Mouse (Mus musculus) lung, postnatal 0 days (tissue): ENCODE measurements around the gene Hemk1. TPM values are rescaled to one million over a fixed set of nuclear protein-coding genes. Genes with fewer than 3 reads are reported as not detected.

Experiments
- ATAC-seq: fragments of 200-750 bp; cut with Nextera tagmentation; 2 replicates; pipeline ENCODE4 v1.8.0; 2017; ENCODE audit warnings: moderate library complexity
- DNase-seq: peaks from one replicate; pipeline ENCODE4 v3.0.0-alpha.2; 2016; ENCODE audit warnings: low spot score
- H3K27ac ChIP-seq: fragments of 300-500 bp; sonication (generic); 2 replicates; pipeline ENCODE4 v1.5.1; 2014; ENCODE audit warnings: antibody characterized with exemption, mild to moderate bottlenecking, low read length, mixed read lengths
- H3K27me3 ChIP-seq: fragments of 300-500 bp; sonication (generic); replicated peaks from 2 replicates; pipeline ENCODE4 v1.6.1; 2014; ENCODE audit warnings: low read length, mixed read lengths; ENCODE audit not compliant: insufficient read depth
- H3K36me3 ChIP-seq: fragments of 300-500 bp; sonication (generic); 2 replicates; pipeline ENCODE4 v1.6.1; 2014; ENCODE audit warnings: low read length, mixed read lengths; ENCODE audit not compliant: insufficient read depth
- H3K4me1 ChIP-seq: fragments of 300-500 bp; sonication (generic); 2 replicates; pipeline ENCODE4 v1.6.1; 2014; ENCODE audit warnings: antibody characterized with exemption, low read depth, low read length, mixed read lengths; ENCODE audit not compliant: insufficient read depth
- H3K4me2 ChIP-seq: fragments of 300-500 bp; sonication (generic); replicated peaks from 2 replicates; pipeline ENCODE4 v1.6.1; 2014; ENCODE audit warnings: low read depth, mild to moderate bottlenecking, low read length, moderate library complexity, mixed read lengths
- H3K4me3 ChIP-seq: fragments of 300-500 bp; sonication (generic); 2 replicates; pipeline ENCODE4 v1.5.1; 2014; ENCODE audit warnings: low read depth, low read length
- H3K9ac ChIP-seq: fragments of 300-500 bp; sonication (generic); replicated peaks from 2 replicates; pipeline ENCODE4 v1.6.1; 2014; ENCODE audit warnings: low read depth, mild to moderate bottlenecking
- H3K9me3 ChIP-seq: fragments of 300-500 bp; sonication (generic); 2 replicates; pipeline ENCODE4 v1.6.1; 2016; ENCODE audit warnings: low read length, mixed read lengths
- CTCF ChIP-seq: IDR thresholded peaks from 2 replicates; pipeline ENCODE4 v1.5.1; 2016; ENCODE audit warnings: antibody characterized with exemption, mild to moderate bottlenecking
- EP300 ChIP-seq: IDR thresholded peaks from 2 replicates; pipeline ENCODE4 v1.6.1; 2016; ENCODE audit warnings: antibody characterized with exemption, mild to moderate bottlenecking, control low read depth
- WGBS: fragments of 180-500 bp; shearing (Covaris S2); extraction: QIAGEN DNeasy Blood & Tissue Kit; methylation state at CpG from one replicate; pipeline ENCODE4 v1.1.7; 2014; 5-methylcytosine and 5-hydroxymethylcytosine counted together
- polyA plus RNA-seq: library from polyadenylated mRNA; unstranded; fragments of >200 nt; fragmentation: Nextera tagmentation; extraction: Ambion mirVana; gene quantifications from 2 replicates; pipeline ENCODE4 v1.2.1, GENCODE M21; 2015

Gene Hemk1
- polyA plus RNA-seq, 1 experiment from 2014 or later, result 5.9 TPM

DNA sequence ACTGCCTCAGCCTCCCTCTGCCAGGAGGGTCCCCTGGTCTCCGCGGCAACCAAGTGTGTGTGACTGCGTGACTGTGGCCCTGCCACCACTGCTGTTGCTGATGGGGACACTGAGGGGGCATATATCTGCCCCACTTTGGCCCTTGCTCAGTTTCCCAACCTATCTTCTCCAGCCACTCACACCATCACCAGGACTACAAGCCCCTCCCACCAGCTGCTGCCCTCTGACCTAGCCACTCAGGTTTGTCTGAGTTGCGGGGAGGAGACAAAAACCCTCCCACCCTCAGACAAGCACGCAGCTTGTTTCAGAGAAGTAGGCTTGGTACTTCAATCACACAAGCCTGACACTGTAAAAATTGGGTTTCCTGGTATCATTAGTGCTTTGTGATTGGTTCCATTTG, 37.3 kb upstream of the Hemk1 start:
- no peak for TF ChIP-seq EP300
- no peak for TF ChIP-seq CTCF
- peaks cover 26% of the 10 kb centered on the region for H3K27me3 ChIP-seq
- DNase-seq (no peak), ATAC-seq (no peak)
- no peak overlapping the region for H3K4me2 ChIP-seq
- H3K36me3 ChIP-seq, result no peaks in the 10 kb centered on the region
- H3K27ac ChIP-seq, result no peak overlapping the region
- no peaks in the 10 kb centered on the region for H3K9me3 ChIP-seq
- H3K4me3 ChIP-seq, result no peak overlapping the region
- H3K4me1 ChIP-seq, result no peaks in the 10 kb centered on the region
- WGBS, result 19% methylated on average over 5 of the region's 5 CpGs
- no peak overlapping the region for H3K9ac ChIP-seq

DNA sequence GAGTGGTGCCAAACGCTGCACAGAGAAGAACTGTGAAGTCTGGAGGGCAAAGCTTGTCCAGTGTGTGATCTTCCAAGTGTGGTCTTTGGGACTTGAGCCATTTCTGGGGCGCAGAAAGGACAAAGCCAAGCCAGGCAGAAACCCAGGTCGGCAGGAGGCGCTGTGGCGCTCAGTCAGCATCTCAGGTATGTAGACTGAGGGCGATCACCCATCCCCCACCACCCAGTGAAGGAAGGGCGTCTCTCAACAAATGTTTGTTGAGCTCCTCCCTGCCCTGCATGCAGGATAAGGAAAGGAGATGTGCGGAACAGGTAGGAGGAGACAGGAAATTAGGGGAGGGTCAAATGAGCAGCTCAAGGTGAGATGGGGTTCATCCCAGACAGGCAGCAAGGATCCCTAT, 36.5 kb upstream of the Hemk1 start:
- ATAC-seq (no peak), DNase-seq (no peak)
- H3K27ac ChIP-seq, result no peak overlapping the region
- peak; percentile 55 for TF ChIP-seq CTCF
- no peak for TF ChIP-seq EP300
- 6% methylated on average over 8 of the region's 8 CpGs for WGBS
- H3K4me1 ChIP-seq, result no peaks in the 10 kb centered on the region
- no peak overlapping the region for H3K4me2 ChIP-seq
- no peaks in the 10 kb centered on the region for H3K36me3 ChIP-seq
- H3K27me3 ChIP-seq, result peaks cover 26% of the 10 kb centered on the region
- H3K9ac ChIP-seq, result no peak overlapping the region
- H3K4me3 ChIP-seq, result no peak overlapping the region
- no peaks in the 10 kb centered on the region for H3K9me3 ChIP-seq

DNA sequence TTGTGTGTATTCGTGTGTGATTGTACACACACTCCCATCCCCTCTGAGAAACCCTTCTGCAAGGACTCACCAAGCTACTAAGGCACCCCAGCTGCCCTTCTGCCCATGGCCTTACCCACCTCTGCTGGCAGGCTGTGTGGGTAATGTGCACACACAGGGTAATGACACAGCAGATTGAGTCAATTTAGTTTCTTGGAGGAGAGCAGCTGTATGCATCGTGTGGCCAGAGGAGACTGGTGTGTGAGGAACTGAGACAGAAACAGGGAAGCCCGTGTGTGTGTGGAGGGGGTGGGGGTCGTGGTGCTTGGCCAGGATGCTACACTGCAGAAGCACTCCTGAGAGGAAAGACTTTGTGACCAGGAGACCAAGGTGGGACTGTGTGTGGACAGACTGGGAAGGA, 34.3 kb upstream of the Hemk1 start:
- Histone ChIP-seq H3K27ac (no peak overlapping the region), H3K36me3 (no peaks in the 10 kb centered on the region), H3K27me3 (peaks cover 5% of the 10 kb centered on the region; the same call in 1 of the 2 replicates), H3K4me2 (no peak overlapping the region), H3K9ac (no peak overlapping the region), H3K4me1 (no peaks in the 10 kb centered on the region), H3K4me3 (no peak overlapping the region), H3K9me3 (no peaks in the 10 kb centered on the region)
- 54% methylated on average over 4 of the region's 4 CpGs for WGBS
- ATAC-seq, result no peak
- no peak for TF ChIP-seq EP300
- no peak for TF ChIP-seq CTCF
- no peak for DNase-seq

- DNase-seq (no peak), ATAC-seq (no peak)
- Histone ChIP-seq H3K4me2 (no peak overlapping the region), H3K4me1 (no peaks in the 10 kb centered on the region), H3K4me3 (no peak overlapping the region), H3K9ac (no peak overlapping the region), H3K36me3 (no peaks in the 10 kb centered on the region), H3K9me3 (no peaks in the 10 kb centered on the region), H3K27ac (no peak overlapping the region), H3K27me3 (no peaks in the 10 kb centered on the region)
- 8% methylated on average over 4 of the region's 4 CpGs for WGBS
- TF ChIP-seq CTCF, result no peak
Observed at GRCm38 (mm10) chr9:107370106-107370463, 31.9 kb upstream of the Hemk1 start.

DNA sequence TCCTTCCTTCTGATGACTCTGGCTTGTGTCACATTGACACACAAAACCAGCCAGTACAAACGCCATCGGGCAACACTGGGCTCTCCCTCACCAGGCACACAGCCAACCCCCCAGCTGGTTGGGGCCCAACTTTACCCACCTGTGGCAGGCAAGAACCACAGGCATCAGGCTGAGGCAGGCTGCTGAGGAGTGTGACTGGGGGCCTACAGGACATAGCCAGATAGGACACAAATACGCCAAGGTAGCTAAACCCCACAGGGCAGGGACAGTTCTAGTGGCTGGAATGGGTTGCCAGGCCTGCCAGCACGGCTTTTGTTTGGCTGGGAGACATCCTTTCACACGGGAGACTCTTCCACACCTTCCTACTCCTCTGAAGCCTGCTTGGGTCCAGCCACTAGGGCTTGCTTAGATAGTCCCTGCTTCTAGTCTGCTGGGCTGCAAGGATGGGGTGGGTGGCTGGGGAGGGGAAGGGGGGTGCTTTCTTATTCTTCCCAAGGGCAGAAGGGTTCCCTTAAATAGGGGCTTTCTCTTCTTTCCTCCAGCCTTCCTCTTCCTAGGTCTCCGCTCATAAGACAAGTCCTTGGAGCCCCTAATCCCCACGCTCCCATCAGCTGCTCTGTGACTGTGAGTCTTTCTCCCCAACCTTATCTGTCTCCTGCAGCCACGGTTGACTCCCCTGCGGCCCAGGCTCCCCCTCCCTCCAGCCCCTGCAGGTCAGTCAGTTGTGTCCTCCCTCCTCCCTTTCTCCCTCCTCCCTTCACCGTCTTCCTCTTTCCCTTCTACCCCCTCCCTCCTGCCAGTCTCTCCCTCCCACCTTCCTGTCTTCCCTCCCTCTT, 31.3 kb upstream of the Hemk1 start:
- no peaks in the 10 kb centered on the region for H3K9me3 ChIP-seq
- H3K27ac ChIP-seq, result no peak overlapping the region
- TF ChIP-seq EP300, result no peak
- TF ChIP-seq CTCF, result no peak
- 35% methylated on average over 10 of the region's 10 CpGs for WGBS
- no peak overlapping the region for H3K4me3 ChIP-seq
- ATAC-seq (no peak), DNase-seq (no peak)
- H3K4me2 ChIP-seq, result no peak overlapping the region
- no peaks in the 10 kb centered on the region for H3K4me1 ChIP-seq
- H3K9ac ChIP-seq, result no peak overlapping the region
- H3K36me3 ChIP-seq, result no peaks in the 10 kb centered on the region
- H3K27me3 ChIP-seq, result no peaks in the 10 kb centered on the region

DNA sequence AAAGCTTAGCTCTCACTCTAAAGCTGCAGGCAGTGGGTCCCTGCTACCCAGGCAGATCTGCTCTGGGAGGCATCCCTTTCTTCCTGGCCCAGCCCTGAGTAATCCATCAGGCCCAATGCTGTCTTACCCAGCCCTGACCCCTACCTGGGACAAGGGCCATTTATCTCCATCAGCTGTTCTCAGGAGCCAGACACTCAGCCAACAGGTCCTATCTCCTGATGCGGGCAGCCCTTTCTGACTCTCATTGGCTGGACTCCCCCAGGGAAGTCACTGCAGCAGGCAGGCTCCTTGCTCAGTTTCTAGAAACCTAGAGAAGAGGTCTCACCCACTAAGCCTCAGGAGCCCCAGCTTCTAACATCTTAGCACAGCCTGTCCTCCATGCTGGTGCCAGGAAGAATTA, 30.2 kb upstream of the Hemk1 start:
- Histone ChIP-seq H3K4me1 (no peaks in the 10 kb centered on the region), H3K4me3 (no peak overlapping the region), H3K27me3 (no peaks in the 10 kb centered on the region), H3K9me3 (no peaks in the 10 kb centered on the region), H3K4me2 (no peak overlapping the region), H3K36me3 (no peaks in the 10 kb centered on the region), H3K27ac (no peak overlapping the region), H3K9ac (no peak overlapping the region)
- TF ChIP-seq CTCF (no peak), EP300 (no peak)
- DNase-seq (no peak), ATAC-seq (no peak)
- 40% methylated on average over 1 of the region's 1 CpGs for WGBS

GRCm38 (mm10) chr9:107366644-107367043, 28.5 kb upstream of the Hemk1 start:
- peak; percentile 51 for DNase-seq
- Histone ChIP-seq H3K9me3 (no peaks in the 10 kb centered on the region), H3K4me2 (no peak overlapping the region), H3K4me1 (no peaks in the 10 kb centered on the region), H3K27me3 (no peaks in the 10 kb centered on the region), H3K4me3 (no peak overlapping the region), H3K9ac (no peak overlapping the region), H3K36me3 (no peaks in the 10 kb centered on the region), H3K27ac (no peak overlapping the region)
- 14% methylated on average over 3 of the region's 3 CpGs for WGBS
- ATAC-seq, result no peak
- TF ChIP-seq EP300 (no peak), CTCF (peak; percentile 90)
